Mouse (Mus musculus) liver, embryonic 14.5 days (tissue): ENCODE measurements around the gene Aplnr.

Experiments
- CTCF ChIP-seq: IDR thresholded peaks from 2 replicates; pipeline ENCODE4 v1.5.1; 2016; ENCODE audit warnings: antibody characterized with exemption, low read depth, control low read depth
- EP300 ChIP-seq: IDR thresholded peaks from 2 replicates; pipeline ENCODE4 v1.6.1; 2016; ENCODE audit warnings: antibody characterized with exemption, low read depth

DNA sequence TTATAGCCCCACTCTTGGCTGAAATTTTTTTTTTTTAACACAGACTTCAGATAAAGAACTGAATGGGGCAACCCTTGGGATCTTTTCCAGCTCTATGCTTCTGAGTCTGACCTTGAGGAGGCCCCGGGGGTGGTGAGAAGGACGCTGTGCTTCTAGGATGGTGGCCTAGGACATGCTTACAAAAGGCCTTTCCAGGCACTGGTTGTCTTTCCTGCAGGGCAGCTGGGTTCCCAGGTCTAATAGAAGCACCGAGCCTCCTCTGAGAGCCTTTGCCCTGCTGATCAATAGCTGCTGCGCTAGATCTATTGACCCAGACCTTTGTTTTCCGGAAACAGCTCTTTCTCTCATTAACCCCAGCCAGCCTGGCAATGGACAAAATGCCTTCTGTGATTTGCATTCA, 40.1 kb upstream of the Aplnr start:
- TF ChIP-seq CTCF, result no peak
- TF ChIP-seq EP300, result no peak
